Mouse (Mus musculus) T-helper 2 cell (primary cell): Measurements from ENCODE around the gene 2410015M20Rik.

ENCODE experiments used
- in situ Hi-C: fragments of 300-600 bp; cut with MboI, MseI; formaldehyde crosslinking; loops from one replicate; pipeline ENCODE4 v1.15.1; 2025; ENCODE audit warnings: high pct_unique_total_duplicates

Gene 2410015M20Rik

GRCm38 (mm10) chr17:56572939-56573338 lies 36.6 kb downstream of the 2410015M20Rik start:
- in situ Hi-C loops, result no loop called here

DNA sequence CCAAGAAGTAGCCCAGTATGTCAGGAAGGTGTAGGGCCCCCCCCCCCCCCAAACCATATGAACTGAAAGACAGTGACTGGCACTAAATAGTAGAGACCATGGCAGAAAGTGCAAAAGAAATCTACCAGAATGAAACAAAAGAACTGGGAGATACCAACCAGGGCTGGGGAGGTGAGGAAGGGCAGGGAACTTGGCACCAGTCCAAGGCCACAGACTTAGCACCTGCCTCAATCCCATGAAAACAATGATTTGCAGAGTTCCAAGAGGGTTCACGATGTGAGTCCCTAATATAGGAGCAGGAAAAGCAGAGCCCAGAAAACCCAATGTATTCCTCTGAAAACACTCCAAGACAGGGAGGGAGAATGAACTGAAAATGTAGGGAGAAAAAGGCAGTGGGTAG lies 37.4 kb downstream of the 2410015M20Rik start:
- in situ Hi-C loops, result no loop called here

DNA sequence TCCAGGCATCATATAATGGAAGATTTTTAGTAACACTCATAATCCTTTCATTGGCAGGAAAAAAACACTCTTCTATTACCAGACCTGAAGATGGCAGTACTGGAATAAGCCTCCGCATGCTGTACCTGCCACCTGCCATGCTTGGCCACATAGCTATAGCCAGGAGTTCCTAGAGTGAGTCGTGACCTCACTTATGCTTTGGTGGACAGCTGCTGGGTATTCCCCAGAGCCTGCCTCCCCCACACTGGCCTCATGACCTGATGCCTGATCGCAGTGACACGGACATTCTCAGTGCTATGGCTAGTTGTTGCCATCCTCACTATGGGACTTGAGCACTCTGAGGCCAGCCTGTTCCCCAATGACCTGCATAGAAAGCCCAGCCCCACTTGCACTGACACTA lies 39.3 kb downstream of the 2410015M20Rik start:
- in situ Hi-C loops, result no loop called here

DNA sequence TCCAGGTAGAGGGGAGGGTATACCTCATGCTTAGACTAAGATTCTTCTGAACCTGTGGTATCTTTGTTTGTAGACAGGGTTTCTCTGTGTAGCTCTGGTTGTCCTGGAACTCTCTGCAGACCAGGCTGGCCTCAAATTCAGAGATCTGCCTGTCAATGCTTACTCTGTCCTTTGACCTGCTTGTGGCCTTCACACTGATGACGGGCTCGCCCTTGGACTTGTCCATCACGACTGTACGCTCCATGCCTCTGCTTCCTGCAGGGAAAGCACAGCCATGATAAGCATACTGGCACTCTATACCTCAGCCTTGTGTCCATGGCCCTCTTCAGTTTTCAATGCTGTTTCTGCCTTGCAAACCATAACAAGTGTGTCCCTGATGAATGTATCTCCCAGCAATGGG lies 42.2 kb downstream of the 2410015M20Rik start:
- in situ Hi-C loops, result no loop called here

GRCm38 (mm10) chr17:56566918-56567317 lies 42.7 kb downstream of the 2410015M20Rik start:
- in situ Hi-C loops, result no loop called here

GRCm38 (mm10) chr17:56566293-56566692 lies 43.3 kb downstream of the 2410015M20Rik start:
- in situ Hi-C loops, result no loop called here

- in situ Hi-C loops, result loop anchor here (5.0 kb wide), 1 partner anchor 105 kb away; no protein-coding TSS in a partner anchor
These were observed 47.7 kb downstream of the 2410015M20Rik start for GRCm38 (mm10) chr17:56561866-56562265.

GRCm38 (mm10) chr17:56560131-56560530 lies 49.4 kb downstream of the 2410015M20Rik start:
- in situ Hi-C loops, result loop anchor here (5.0 kb wide), 1 partner anchor 103 kb away; no protein-coding TSS in a partner anchor

- in situ Hi-C loops, result no loop called here
These were observed 50.2 kb downstream of the 2410015M20Rik start for GRCm38 (mm10) chr17:56559386-56559785.

DNA sequence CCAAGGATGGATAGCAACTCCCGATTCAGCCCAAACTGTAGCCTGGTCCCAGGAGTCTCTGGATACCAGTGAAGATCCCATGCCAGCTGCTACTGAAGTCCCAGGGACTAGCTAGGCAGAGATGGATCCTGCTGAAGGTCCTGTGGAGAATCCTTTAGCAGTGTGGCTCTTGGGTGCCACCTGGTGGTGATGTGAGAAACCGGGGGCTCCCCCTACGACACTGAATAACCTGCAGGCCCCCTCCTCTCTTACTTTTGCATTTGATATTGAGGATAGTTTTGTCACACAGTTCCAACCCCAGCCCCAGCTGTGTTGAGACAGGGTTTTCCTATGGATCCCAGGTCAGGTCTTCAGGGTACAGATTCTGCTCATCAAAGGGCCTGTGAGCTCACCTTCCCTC lies 51.1 kb downstream of the 2410015M20Rik start:
- in situ Hi-C loops, result no loop called here
